Mouse (Mus musculus): Measurements from ENCODE around the gene Fmnl3.

DNA sequence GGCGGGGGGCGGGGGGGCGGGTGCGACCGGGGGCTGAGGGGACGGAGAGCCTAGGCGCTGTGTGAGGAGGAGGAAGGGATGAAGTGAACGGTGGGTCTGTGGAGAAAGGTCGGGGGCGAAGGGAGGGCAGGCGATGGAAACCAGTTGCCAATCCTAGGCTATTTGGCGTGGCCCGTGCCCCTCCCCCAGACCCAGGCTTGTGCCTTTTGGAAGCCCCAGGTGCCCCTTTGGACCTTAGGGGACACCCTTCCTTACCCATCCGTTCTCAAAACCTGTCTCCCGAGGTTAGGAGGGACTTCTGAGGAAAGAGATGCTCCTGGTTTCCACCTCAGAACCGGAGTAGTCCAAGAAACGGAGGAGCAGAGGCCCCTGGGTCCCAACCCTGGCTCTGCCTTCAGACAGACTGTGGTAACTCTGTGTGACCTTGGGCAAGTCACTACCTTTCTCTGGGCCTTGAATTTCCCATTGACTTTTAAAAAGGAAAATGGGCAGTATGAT, 74.7 kb downstream of the Fmnl3 start, which contains the start of gene Fam186b:
- TF ChIP-seq CTCF (IDR thresholded peaks at IDR 0.05; ENCODE audit: control insufficient read depth, insufficient read depth, insufficient replicate concordance, low read depth, low read length) (no peak), POLR2A (IDR thresholded peaks at IDR 0.05; ENCODE audit: control insufficient read depth, low read depth, low read length) (no peak)

All from testis, adult 2 months (tissue).